Mouse (Mus musculus): ENCODE measurements around the gene Zfp991. TPM values are rescaled to one million over a fixed set of nuclear protein-coding genes. Genes with fewer than 3 reads are reported as not detected.
"Not testable (repeated sequence)": the region's sequence is repeated elsewhere in the genome, so short reads cannot be mapped to it uniquely, and the experiment has no call there.

Zfp991 gene
- polyA plus RNA-seq, 1 experiment from 2014 or later: 4.6 TPM

DNA sequence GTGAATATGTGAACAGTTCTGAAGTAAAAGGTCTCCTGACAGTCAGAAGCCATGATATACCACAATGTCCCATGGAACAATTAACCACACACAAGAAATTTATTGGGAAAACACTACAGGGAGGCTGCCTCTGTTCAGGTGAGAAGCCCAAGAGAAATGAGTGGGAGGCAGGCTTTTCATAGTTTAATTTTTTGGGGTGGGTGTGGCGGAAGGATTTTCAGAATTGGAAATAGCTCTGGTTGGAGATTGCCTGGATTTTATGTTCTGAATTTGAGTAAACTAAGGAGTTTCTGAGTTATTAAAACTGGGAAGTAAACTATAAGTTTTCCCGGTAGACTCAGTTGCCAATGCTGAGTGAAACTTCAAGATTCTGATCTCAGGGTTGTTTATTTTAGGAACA is 4.7 kb upstream of the Zfp991 start:
- not testable (repeated sequence) for H3K27ac ChIP-seq (replicated peaks); H3K4me2 ChIP-seq; H3K4me1 ChIP-seq (replicated peaks); H3K36me3 ChIP-seq; H3K27me3 ChIP-seq; H3K9ac ChIP-seq; ATAC-seq (ENCODE audit: low FRiP score, low read depth); H3K4me3 ChIP-seq
- peaks cover 28% of the 10 kb centered on the region for H3K9me3 ChIP-seq
- WGBS: 84% methylated on average over 2 of the region's 2 CpGs

DNA sequence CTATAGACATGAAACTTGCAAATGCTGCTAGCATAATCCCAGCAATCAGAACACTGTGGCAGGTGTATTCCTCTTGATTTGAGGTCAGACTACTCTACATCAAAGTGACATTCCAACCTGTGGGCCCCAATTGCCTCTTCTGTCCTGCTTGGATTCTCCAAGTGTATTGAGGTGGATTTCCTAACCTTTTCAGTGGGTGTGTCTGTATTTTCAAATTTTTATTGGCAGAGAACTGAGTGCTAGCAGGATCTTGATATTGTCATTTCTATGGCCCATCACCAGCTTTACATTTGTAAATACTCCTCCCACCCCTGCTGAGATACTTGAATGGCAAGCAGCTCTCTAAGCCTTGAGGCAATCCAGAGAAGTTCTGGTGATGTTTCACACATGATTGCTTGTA is 3.7 kb upstream of the Zfp991 start:
- peaks cover 21% of the 10 kb centered on the region for H3K9me3 ChIP-seq
- not testable (repeated sequence) for H3K4me2 ChIP-seq; H3K36me3 ChIP-seq; H3K4me1 ChIP-seq (replicated peaks); ATAC-seq (ENCODE audit: low FRiP score, low read depth); H3K27me3 ChIP-seq; H3K9ac ChIP-seq; H3K27ac ChIP-seq (replicated peaks); H3K4me3 ChIP-seq

DNA sequence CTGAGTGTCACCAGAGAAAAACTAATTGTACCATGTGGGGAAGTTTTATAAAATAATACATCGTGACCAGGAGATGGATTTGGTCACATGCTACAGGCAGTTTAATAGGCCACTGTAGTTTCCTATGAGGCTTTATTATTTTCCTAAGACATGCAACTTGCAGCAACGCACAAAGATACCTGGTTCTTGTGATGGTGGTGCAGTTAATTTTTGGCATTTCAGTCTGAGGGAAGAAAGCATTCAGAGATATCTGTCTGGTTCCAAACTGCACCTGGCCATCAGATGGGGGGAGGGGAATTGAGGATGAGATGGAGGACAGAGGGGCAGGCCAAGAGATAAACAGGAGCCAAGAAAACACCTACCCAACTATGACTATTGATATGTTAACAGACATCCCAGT is 1.8 kb downstream of the Zfp991 start:
- H3K9ac ChIP-seq; H3K4me1 ChIP-seq (replicated peaks); ATAC-seq (ENCODE audit: low FRiP score, low read depth); H3K27ac ChIP-seq (replicated peaks); H3K36me3 ChIP-seq; H3K9me3 ChIP-seq; H3K4me3 ChIP-seq; H3K4me2 ChIP-seq; H3K27me3 ChIP-seq: not testable (repeated sequence)
- WGBS: 47% methylated on average over 2 of the region's 2 CpGs

DNA sequence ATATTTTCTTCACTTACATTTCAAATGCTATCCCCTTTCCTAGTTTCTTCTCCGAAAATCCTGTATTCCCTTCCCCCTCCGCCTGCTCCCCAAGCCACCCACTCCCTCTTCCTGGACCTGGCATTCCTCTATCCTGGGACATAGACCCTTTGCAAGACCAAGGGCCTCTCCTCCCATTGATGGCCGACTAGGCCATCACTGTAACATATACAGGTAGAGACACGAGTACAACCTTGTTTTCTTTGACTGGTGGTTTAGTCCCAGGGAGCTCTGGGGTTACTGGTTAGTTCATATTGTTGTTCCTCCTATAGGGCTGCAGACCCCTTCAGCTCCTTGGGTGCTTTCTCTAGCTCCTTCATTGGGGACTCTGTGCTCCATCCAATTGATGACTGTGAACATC is 9.9 kb downstream of the Zfp991 start:
- not testable (repeated sequence) for H3K4me2 ChIP-seq; H3K27ac ChIP-seq (replicated peaks); H3K36me3 ChIP-seq; H3K9ac ChIP-seq; H3K4me3 ChIP-seq; H3K27me3 ChIP-seq; H3K9me3 ChIP-seq; H3K4me1 ChIP-seq (replicated peaks)
- WGBS: 77% methylated on average over 4 of the region's 4 CpGs
- ATAC-seq (ENCODE audit: low FRiP score, low read depth): peak; percentile 45; the same call in 1 of the 2 replicates

DNA sequence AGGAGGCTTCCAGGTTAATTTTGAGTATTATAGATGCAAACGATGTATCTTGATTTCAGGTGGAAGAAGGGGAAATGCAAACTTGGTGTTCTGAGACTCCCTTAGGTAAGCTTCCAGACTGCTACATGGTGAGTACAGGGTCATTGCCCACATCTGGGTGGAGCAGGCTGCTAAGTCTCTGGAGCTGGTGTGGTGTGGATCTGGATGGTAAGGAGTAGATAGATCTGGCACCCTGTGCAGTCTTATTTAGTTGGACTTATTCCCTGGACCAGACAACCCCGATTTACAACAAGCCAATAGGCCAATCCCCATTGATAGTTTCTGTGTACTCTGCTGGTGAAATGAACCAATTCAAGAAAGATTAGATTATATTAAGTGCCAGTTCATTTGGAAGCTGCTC is 33.4 kb downstream of the Zfp991 start:
- H3K36me3 ChIP-seq; H3K27me3 ChIP-seq; H3K9ac ChIP-seq; H3K4me1 ChIP-seq (replicated peaks); H3K9me3 ChIP-seq; ATAC-seq (ENCODE audit: low FRiP score, low read depth); H3K4me2 ChIP-seq; H3K4me3 ChIP-seq; H3K27ac ChIP-seq (replicated peaks): not testable (repeated sequence)
- WGBS: 94% methylated on average over 2 of the region's 2 CpGs

DNA sequence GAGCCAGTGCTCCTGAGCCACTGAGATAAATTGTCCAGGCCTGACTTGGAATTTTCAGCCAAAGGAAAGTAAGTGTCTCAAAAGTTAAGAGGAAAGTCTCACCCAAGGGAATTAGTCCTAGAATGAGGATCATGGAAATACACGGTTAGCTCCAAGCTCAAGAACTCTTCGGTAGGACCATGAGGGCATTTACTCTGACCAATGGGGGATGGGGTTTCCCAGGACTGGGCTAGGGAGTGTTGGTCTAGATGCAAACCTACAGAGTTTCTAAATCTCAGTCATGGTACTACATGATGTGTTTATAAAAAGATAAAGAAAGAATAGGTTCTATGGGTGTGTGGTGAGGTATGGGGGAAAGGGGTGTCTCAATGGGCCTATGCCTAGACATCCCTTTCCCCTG is 38.7 kb downstream of the Zfp991 start:
- 97% methylated on average over 2 of the region's 2 CpGs for WGBS
- ATAC-seq (ENCODE audit: low FRiP score, low read depth); H3K27ac ChIP-seq (replicated peaks): not testable (repeated sequence)

DNA sequence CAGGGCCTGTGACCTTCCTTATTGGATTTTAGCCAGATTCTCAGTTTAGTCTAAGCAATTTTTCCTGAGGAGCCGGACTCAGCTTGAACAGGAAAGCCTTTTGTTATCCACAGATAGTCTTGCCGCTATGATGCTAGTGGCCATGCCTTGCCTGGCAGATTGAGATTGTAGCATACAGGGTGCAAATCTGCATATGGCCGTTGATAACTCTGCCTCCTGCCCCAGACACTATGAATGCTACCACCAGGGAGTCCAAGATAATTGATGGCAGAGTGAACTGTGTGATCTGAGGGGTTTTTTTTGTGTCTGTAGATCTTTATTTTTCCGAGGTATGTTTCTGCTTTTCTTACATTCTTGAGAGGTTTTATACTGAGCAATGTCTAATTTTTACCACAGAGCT is 39.7 kb downstream of the Zfp991 start:
- not testable (repeated sequence) for H3K4me1 ChIP-seq (replicated peaks); H3K9ac ChIP-seq; H3K9me3 ChIP-seq; H3K27me3 ChIP-seq; H3K36me3 ChIP-seq; H3K4me3 ChIP-seq; H3K4me2 ChIP-seq; H3K27ac ChIP-seq (replicated peaks)
- 0 out of 2 replicates have a peak, but pooled peaks have one; percentile 34 for ATAC-seq (ENCODE audit: low FRiP score, low read depth)
- 58% methylated on average over 1 of the region's 4 CpGs for WGBS

More for the DNA sequence above, 38.7 kb downstream of the Zfp991 start:
- H3K4me2 ChIP-seq; H3K36me3 ChIP-seq; H3K4me3 ChIP-seq; H3K27me3 ChIP-seq; H3K4me1 ChIP-seq (replicated peaks); H3K9ac ChIP-seq; H3K9me3 ChIP-seq: not testable (repeated sequence)

DNA sequence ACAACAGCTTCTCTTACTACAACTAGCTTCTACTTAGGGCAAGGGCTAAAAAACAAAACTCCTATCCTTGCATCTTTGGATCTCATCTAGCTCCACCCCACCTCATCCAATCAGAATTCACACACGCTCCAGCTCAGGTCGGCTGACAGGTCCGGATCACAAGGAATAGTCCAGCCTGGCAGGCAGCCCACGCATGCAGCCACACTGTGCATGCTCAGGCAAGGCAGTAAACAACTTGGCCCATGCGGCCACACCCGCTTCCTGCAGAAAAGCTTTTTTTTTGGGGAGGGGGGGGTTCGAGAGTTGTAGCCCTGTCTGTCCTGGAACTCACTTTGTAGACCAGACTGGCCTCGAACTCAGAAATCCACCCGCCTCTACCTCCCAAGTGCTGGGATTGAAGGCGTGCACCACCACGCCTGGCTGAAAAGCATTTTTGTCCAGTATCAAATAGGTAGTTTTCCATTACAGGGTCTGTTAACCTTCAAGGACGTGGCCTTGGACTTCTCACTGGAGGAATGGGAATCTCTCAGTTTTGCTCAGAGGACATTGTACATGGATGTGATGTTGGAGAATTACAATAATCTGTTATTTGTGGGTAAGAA is 44.5 kb downstream of the Zfp991 start:
- WGBS: 92% methylated on average over 11 of the region's 12 CpGs
- ATAC-seq (ENCODE audit: low FRiP score, low read depth): peak; percentile 54; the same call in 1 of the 2 replicates
- not testable (repeated sequence) for H3K9me3 ChIP-seq; H3K27me3 ChIP-seq; H3K4me1 ChIP-seq (replicated peaks); H3K4me3 ChIP-seq; H3K27ac ChIP-seq (replicated peaks); H3K36me3 ChIP-seq; H3K9ac ChIP-seq; H3K4me2 ChIP-seq

DNA sequence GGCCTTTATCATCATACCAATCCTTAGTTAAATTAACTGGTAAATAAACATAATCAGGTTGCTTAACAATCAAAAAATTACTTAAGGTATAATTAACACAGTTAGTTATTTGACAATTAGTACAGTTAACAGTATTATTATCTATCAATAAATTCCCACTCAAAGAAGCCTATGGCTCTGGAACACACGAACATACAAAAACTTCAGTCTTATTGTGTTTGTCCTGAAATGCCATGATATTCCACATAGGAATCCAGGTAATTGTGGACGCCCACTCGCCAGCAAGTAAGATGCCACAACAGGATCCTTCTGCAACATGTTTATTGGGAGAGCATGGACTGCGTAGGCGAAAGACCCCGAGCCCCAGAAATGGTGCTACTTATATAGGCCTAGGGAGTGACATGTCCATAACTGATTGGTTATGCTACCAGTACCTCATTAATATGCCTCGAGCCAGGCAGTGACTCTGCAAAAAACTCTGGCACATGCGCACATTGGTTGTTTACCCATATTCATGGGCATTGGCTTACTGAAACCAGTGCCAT is 49.4 kb downstream of the Zfp991 start:
- H3K27me3 ChIP-seq; ATAC-seq (ENCODE audit: low FRiP score, low read depth); H3K4me1 ChIP-seq (replicated peaks); H3K36me3 ChIP-seq; H3K9ac ChIP-seq; H3K4me3 ChIP-seq; H3K4me2 ChIP-seq; H3K9me3 ChIP-seq; H3K27ac ChIP-seq (replicated peaks): not testable (repeated sequence)
- 97% methylated on average over 8 of the region's 8 CpGs for WGBS

DNA sequence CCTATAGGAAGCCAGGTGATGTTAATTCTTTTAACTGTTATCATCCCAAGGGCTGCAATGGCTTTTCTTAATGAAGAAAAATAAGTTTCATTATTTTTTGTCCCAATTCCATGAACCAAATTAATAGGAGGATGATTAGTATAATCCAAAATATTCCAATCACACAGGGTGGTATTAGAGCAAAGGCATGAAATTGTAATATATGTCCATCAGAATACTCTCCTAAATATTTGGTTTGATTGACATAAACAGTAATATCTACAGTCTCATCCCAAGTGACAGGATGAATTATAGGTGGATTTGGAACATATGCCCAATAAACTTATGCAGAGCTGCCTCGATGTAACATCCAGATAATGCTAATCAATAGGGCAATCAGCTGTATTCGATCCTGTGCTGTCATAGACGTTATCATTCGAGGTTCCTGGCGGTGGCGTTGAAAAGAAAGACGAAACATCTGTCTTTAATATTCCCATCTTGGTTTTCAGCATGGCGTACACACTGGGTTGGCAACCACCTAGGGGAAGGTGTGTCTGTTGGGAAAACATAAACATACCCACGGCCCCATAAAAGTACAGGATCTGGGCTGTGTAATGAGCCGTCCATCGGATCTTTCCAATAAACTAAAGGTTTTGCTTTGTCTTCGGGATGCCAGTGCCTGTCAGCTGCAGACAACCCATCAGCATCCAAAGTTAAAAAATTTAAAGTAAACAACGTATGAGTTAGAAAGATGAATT is 50.3 kb downstream of the Zfp991 start:
- no CpG with 5 or more reads among the region's 13 CpGs for WGBS
- H3K4me1 ChIP-seq (replicated peaks); H3K4me2 ChIP-seq; H3K4me3 ChIP-seq; H3K27me3 ChIP-seq; H3K36me3 ChIP-seq; H3K9ac ChIP-seq; H3K9me3 ChIP-seq; H3K27ac ChIP-seq (replicated peaks): not testable (repeated sequence)
- peak; percentile 56; the same call in 1 of the 2 replicates for ATAC-seq (ENCODE audit: low FRiP score, low read depth)

DNA sequence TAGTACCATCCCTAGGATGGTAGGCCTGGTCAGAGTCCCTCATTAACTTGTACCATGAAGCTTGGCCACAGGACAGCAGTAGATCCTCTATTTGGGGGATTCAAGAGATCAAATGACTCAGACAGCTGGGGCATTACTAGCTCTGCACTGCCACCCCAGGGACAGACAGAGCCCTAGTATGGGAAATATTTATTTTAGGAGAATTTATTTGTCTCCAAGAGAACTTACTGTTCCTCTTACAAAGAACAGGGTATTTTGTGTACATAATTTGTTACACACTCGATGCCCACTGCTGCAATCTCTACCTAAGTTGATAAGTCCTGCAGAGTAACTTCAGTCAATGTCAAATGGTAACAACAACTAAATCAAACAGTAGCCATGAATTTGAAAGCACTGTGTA is 55.0 kb downstream of the Zfp991 start:
- ATAC-seq (ENCODE audit: low FRiP score, low read depth): peak; percentile 69; the same call in 1 of the 2 replicates
- not testable (repeated sequence) for H3K4me1 ChIP-seq (replicated peaks); H3K36me3 ChIP-seq; H3K4me3 ChIP-seq; H3K27me3 ChIP-seq; H3K9ac ChIP-seq; H3K9me3 ChIP-seq; H3K27ac ChIP-seq (replicated peaks); H3K4me2 ChIP-seq
- WGBS: 94% methylated on average over 1 of the region's 1 CpGs

DNA sequence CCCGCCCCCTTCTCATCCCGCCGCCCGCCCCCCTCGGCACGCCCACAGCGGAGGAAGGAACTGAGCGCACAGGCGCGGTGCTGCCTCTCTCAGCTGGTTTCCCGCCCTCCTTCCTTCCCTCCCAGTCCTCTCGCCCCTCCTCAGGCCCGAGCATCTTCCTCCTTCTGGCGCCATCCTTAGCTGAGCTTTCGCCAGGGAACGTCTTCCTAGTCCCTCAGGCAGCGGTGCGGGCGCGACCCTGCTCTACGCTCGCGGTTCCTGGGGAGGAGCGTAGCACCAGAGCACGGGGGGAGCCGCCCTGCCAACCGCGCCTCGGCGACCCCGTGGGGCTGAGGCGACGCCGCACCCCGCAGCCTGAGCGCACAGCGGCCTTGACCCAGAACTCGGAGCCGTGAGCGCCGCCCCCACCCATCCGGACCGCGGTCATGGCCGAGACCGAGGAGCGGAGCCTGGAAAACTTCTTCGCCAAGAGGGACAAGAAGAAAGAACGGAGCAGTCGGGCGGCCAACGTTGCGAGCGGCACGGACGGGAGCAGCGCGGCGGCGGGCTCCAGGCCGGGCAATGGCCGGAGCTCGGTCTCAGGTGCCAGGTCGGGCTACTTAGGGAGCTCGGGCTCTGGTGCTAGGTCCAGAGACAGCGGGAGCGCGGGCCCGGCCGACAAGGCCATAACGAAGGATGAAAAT is 55.6 kb downstream of the Zfp991 start:
- H3K9me3 ChIP-seq; H3K4me3 ChIP-seq; H3K4me1 ChIP-seq (replicated peaks); H3K27me3 ChIP-seq; H3K4me2 ChIP-seq; H3K9ac ChIP-seq; H3K36me3 ChIP-seq; H3K27ac ChIP-seq (replicated peaks): not testable (repeated sequence)
- WGBS: 67% methylated on average over 71 of the region's 71 CpGs
- 0 out of 2 replicates have a peak, but pooled peaks have one; percentile 61 for ATAC-seq (ENCODE audit: low FRiP score, low read depth)

Measured in hindbrain, embryonic 15.5 days (tissue).